Mouse (Mus musculus) left cerebral cortex, postnatal 10 days (tissue): ENCODE measurements around the gene Zdhhc7. TPM values are rescaled to one million over a fixed set of nuclear protein-coding genes. Genes with fewer than 3 reads are reported as not detected.

ENCODE experiments used
- DNase-seq, 2 experiments: peaks; one replicate each; pipeline ENCODE4 v3.0.0; 2021 to 2022; ENCODE audit warnings: low spot score in 2 of 2, mixed read lengths in 1 of 2; ENCODE audit errors: extremely low spot score in 1 of 2
- intact Hi-C: fragments of 180-260 bp; cut with DNase I; formaldehyde crosslinking; loops from one replicate; pipeline ENCODE4 v1.15.1; 2025
- total RNA-seq, 2 experiments: library from RNA; stranded (reverse); gene quantifications; 2 replicates each; pipeline ENCODE4 v1.2.3; 2021

Gene Zdhhc7
- total RNA-seq, 2 experiments from 2014 or later: 32.4 to 36.1 TPM

DNA sequence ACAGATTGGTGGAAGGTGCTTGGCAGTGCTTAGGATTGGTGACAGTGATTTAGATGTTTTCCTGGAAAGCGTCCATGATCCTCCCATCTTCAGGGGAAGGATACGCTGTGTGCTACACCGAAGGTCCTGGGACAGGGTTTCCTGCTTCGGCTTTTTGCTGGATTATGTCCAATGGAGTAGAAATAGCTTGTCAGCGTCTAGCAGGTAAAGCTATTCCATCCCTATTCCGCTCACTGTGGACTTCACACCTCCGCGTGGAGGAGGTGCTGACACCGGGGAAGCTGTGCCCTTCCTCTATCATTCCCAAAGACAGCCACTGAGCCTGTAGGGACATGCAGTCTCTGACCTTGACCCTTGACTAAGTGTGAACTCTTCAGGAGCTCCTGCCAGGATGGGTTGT is 16.9 kb upstream of the Zdhhc7 start:
- intact Hi-C loops: no loop called here
- no peak for DNase-seq

DNA sequence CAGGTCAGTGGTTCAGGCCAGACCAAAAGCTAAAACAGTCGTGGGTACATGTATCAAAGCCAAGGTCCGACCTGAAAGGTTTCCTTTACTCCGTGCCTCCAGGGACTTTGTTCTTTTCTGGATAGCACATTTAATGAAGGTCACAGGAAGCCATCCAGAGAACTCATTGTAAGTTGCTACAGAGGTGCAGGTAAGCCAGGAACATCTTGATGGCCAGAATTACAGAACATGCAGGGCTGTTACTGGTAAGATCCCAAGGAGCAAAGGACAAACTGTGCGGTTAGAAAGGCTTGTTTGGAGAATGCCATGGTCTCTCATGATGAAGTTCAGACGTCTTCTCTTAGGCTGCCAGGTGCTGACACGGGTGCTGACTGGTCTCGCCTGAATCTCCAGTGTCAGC is 15.3 kb upstream of the Zdhhc7 start:
- intact Hi-C loops: no loop called here
- DNase-seq: no peak

DNA sequence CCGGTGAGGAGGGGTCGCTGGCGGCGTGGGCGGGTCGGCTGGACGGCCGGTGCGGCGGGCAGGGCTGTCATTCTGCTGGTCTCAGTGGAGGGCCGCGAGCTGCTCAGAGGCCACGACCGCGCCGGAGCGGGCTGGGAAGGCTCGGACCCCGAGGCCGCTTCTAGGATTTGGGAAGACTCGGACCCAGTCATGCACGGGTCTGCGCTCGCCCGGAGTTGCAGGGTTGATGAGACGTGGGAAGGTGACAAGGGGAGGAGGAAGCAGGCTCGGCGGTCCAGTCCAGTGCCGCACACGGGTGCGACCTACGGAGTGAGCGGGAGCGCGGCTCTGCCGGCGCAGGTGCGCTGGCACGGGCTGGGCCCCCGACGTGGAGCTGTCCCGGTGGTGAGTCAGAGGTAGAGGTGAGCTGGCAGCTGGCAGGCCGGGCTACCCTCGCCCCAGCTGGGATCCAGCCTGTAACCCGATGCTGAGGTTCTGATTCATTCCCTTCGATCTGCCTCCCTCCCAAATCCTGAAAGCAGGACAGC is 13.1 kb upstream of the Zdhhc7 start:
- no peak for DNase-seq
- intact Hi-C loops: no loop called here

DNA sequence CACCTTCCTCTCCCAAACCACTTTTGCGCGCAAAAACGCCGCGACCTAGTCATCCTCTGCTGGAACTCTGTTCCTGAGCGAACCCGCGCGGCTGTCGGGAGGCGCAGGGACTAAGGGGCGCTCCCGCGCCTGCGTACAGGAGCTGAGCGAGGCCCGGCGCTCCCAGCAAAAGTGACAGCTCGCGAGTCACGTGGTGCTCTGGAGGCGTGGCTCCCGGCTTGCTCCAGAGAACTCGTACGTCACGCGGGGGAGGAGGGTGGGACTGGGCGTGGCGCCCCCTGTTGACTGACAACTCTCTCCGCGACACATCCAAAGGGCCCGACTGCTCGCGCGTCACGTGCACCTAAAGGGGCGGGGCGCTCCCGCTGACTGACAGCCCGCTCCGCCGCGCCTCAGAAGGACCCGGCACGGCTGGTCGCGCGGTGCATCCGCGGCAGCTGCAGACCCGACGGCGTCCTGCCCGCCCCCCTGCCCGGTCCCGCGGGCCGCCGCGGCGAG is 12.5 kb upstream of the Zdhhc7 start, which contains the start of gene 6430548M08Rik:
6430548M08Rik (plus strand) TSS at position 395 of the 498 bp plus-strand sequence.
- intact Hi-C loops: no loop called here

DNA sequence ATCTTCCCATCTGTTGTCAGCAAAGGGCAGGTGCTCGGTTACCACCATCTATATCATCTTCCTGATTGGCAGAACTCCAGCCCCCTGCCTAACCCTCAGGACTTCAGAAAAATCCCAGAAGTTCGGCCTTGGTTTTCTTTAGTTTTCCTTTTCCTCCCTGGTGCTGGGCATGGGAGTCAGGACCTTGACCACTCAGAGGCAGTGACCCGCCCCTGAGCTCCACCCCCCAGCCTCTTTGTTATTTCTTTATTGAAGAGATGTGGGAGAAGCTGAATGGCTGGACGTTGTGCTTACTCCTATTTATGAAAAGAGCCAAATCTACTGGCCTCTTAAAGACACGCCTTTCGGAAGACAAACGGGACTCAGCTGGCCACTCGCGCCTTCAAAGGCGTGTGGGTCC is 12.0 kb upstream of the Zdhhc7 start:
- intact Hi-C loops: no loop called here
- DNase-seq: peak in 1 of 2 experiments; percentile 72

More for the DNA sequence above, 12.5 kb upstream of the Zdhhc7 start, which contains the start of gene 6430548M08Rik:
- DNase-seq: peak; percentile 100

DNA sequence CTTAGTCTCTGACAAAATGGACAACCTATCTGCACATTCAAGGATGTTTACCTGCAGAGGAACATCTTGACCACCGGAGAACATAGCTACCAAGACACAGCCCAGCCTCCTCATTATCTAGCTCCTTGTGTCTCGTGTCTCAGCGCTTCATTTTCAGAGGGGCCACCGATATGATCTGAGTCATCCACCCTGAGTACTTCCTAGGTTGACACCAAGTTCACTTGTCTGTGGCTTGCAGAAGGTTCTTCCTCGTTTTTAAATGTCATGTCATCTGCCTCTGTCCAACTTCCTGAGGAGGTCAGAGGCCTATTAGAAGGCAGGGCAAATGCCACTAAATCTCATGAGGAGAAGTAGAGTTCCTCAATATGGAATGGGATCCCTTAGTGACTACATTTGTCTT is 11.3 kb upstream of the Zdhhc7 start:
- DNase-seq: no peak
- intact Hi-C loops: no loop called here

DNA sequence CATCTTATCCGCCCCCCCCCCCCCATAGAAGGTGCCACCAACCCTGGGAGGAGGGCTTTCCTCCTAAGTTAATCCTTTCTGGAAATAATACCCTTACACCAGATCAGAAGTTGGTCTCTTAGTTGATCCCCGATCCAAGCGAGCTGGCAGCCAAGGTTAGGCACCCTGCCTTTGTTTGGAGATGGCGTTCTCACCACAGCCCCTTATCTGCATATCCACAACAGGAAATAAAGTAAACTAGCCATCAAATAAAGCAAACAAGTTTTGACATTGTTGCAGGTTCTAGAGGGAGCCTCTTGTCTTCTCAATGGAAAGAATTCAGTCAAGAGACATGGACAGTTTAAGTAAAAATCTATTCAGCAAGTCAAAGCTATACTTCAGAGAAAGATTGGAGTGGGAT is 10.1 kb upstream of the Zdhhc7 start:
- intact Hi-C loops: no loop called here
- no peak for DNase-seq

DNA sequence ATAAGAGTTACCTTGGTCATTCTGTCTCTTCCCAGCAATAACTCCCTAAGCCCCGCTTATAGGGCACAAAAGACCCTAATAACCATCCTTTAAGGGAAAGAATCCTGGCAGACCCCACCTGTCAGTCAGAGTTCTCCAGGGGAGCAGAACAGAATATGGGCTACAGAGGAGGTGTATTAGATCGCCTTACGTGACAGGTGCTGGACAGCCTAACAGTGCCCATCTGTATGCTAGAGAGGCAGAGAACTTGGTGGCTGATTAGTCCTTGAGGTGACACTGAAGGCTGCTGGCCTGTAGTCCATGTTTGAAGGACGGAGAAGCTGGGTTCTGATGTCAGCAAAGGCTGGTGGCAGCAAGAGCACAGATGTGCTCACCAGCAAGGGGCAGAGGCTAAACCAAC is 9.7 kb upstream of the Zdhhc7 start:
- intact Hi-C loops: no loop called here
- DNase-seq: no peak

DNA sequence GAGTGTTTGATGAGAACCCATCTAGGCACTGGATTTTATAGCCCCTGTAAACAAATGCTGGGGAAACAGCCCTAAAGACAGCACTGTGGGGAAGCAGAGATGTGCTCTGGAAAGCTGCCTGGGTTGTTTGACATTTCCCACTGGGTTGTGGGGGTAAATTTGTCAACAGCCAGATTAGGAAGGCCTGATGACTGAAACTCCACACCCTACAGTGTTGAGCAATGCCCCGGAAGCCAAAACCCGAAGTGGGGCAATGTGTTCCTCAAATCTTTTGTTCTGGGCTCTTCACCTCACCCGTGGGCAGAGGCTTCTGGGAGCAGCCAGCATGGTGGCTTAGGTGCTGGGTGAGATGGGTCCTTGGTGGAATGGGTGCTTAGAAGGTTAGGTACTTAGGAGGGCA is 7.9 kb upstream of the Zdhhc7 start:
- DNase-seq: no peak
- intact Hi-C loops: no loop called here

DNA sequence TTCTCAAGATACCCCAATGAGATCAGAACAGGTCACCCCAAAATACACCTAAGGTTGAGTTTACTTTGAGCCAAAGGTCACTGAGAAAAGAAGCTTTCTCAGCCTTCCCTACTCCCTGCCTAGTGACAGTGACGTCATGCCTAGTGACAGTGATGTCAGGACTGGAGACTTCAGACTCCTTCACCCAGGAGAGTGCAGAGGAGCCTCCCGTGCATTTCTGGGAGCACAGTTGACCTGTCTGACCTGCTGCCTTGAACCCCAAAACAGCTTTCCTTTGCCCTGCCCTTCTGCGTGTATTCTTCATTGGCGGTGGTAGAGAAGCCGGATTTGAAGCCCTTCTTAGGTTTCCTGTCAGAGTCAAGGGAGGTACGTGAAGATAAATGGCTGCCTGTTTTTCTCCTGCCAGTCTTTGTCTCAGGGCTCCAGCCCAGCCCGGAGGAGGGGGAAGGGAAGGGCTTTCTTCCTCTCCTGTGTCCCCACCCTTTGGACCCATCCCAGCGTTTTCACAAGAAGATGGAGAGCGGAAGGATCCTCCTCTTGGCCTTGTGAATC is 3.5 kb upstream of the Zdhhc7 start:
- intact Hi-C loops: no loop called here

DNA sequence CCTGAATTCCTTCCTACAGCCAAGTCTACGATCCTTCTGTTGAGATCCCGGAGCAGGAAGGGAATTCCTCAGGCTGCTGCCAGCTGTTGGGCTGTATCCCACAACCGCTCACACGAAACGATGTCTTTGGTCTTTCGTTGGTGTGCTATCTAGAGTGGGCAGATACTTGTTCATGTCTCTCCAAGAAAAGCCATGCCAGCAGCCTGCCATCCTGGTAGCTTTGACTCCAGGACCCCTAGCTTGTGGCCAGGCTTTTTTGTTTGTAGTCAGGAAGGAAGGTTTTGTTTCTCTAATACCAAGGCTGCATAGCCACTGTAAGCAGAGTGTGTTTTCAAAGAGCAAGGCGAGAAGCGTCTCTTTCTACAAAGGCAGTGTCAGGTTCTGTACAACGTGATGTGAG is 2.6 kb upstream of the Zdhhc7 start:
- DNase-seq: no peak
- intact Hi-C loops: no loop called here

More for the DNA sequence above, 3.5 kb upstream of the Zdhhc7 start:
- peak in 1 of 2 experiments; percentile 82 for DNase-seq

DNA sequence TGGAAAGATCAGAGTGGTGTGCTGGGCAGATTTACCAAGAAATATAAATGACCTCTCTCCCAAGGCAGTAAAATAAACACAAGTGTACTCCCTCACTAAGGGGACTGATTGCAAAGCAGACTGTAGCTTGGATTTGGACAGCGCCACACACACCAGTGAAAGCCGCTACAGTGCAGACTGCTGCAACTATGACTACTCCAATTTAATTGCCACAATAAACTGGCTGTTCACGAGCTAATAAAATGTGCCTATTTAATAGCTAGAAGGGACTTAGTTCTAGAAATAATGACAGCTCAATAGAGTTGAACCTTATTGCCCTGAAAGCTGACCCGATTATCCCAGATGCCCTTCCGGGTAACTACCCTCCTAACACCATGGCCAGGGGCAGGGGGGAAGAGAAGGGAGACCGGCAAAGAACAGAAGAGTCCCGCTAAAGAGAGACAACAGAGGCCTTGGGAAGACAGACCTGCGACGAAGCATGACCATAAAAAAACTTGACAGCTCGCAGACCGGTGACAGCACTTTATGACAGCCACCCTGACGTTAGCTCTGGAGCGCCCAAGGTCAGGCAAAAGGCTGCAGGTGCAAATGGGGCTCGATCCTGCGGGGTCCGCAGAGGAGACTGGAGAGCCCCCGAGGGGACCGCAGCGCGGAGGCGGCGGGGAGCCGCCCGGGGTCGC is 754 bp downstream of the Zdhhc7 start:
- no peak for DNase-seq
- intact Hi-C loops: no loop called here

DNA sequence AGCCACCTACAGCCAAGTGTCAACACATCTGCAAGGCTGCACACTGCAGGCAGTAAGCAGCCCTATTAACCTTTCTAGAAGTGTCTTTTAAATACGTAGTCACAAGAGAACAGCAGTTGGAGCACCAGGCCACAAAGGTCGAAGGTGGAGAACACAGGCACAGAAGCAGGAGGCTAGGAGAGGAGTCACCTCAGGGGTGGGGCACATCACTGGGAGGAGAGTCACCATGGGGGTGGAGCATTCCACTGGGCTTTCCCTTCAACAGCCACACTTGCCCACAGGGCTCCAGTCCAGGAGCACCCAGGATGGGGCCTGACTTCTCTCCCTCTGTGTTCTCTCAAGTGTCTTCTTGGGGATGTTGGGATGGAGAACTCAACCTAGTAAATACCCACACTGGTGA is 4.8 kb downstream of the Zdhhc7 start:
- no peak for DNase-seq
- intact Hi-C loops: no loop called here

DNA sequence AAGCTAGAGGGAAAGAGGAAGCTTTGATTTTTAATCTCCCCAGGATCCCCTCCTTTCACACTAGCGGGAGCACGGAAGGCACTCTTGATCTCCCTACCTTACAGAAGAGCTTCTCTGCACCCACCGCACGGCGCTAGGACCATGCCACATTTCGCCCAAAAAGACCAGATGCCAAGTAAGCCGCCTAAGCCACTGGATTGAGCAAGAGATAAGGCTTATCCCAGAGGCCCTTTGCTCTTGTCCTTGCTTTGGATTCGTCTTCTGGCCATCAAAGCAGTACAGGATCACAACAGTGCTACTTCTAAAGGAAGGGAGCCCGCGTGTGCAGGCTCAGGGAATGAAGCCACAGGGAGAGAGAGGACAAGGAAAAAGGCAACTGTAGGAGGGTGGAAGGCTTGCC is 6.5 kb downstream of the Zdhhc7 start:
- intact Hi-C loops: no loop called here
- DNase-seq: no peak

DNA sequence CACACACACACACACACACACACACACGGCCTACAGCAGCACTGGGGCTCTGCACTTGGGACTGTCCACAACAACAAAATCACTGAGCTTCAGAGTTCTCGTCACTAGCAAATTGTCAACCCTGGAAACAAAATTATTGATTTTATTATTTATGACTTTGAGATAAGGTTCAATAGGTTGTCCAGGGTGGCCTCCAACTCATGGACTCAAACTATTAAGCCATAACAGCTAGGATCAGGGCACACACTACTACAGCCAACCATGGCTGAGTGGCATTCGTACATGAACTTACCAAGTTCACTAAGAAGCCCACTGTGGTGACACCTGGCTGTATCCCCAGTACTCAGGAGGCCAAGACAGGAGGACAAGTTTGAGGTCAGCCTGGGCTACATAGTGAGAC is 8.2 kb downstream of the Zdhhc7 start:
- intact Hi-C loops: no loop called here
- no peak for DNase-seq

DNA sequence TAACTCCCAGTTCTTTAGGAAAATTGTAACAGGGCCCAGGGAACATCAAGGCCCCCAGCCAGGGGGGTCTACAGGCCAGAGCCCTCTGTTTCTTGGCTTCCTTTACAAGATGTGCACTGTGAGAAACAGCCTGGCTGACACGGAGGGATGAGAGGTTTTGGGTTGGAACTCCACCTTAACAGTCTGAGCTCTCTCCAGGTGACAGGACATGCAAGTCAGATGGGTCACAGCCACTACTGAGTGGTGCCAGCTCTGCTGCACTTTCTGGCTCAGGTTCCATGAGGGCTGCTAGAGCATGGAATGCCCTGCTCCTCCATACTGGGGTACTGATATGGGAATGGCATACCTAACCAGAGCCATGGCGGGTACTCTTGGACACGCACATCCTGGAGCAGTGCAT is 10.2 kb downstream of the Zdhhc7 start:
- intact Hi-C loops: no loop called here
- no peak for DNase-seq

DNA sequence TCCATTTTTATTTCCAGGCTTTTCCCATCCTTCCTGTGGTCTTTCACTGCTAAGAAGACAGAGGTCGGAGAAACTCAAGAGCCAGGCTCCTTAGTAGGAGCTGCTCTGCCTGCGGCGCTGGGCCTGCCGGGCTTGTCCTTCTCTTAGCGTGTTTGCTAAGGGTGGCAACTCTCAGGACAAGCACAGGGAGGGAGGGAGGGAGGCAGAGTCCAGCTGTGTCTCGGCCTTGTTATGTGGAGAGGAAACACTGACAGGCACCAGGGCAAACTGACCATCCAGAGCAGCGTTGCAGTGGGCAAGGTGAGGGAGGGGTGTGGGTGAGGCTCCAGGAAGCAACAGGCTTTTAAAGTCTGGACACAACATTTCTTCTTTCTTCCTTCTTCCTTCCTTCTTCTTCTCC is 11.8 kb downstream of the Zdhhc7 start:
- no peak for DNase-seq
- intact Hi-C loops: no loop called here

DNA sequence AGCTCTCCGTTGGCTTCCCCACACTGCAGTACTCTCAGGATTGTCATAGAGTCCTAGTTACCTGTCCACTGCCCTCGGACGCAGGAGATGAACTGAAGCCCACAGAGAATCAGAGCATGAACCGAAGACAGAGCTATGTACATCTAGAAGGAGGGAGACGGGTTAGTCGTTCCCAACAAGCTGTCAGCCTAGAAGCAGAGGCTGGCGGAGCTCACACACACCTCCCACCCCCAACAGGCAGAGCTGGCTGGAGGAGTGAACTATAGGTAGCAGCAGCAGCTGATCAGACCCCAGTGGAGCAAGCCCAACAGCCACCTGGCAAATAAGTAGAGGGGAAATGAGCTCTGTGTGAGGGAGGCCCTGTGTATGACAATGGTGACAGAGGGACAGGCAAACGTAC is 16.5 kb downstream of the Zdhhc7 start:
- DNase-seq: no peak
- intact Hi-C loops: no loop called here

DNA sequence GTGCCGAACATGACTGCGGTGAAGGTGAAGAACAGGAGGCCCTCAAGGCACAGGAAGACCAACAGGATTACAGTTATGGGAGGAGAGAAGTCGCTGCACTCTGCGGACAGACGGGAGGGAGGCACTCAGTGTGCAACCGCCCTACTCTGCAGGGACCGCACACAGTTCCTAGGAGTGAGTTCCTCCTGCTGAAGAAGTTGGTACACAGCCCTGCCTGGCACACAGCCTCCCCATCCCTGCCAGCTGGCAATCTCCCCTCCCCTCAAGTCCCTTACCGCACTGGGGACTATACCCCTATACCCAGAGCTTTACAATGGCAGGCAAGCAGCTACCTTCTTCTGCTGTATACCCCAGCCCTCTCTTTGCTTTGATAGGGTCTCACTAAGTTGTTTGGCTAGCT is 18.0 kb downstream of the Zdhhc7 start:
- intact Hi-C loops: no loop called here
- DNase-seq: no peak

DNA sequence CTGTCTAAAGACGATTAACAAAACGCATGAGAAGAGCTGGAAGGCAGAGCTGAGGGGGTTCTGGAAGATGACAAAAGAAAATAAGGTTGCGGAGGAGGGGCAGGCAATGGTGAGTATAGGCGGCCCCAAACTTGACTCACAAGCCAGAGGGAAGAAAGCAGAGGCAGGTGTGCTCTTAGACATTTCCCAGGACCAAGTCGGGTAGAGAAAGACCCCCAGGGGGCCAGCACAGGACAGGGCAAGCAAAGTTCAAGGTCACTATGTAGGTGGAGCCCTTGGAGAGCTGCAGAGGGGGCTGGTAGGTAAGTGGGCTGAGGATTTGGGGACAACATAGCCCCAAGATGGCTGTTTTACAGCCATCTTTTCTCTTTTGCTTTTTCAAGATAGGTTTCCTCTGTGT is 21.9 kb downstream of the Zdhhc7 start:
- intact Hi-C loops: loop anchor here (2.0 kb wide), 1 partner anchor 135 kb away; no protein-coding TSS in a partner anchor
- no peak for DNase-seq
